Mouse (Mus musculus): ENCODE results near the gene March1.

DNA sequence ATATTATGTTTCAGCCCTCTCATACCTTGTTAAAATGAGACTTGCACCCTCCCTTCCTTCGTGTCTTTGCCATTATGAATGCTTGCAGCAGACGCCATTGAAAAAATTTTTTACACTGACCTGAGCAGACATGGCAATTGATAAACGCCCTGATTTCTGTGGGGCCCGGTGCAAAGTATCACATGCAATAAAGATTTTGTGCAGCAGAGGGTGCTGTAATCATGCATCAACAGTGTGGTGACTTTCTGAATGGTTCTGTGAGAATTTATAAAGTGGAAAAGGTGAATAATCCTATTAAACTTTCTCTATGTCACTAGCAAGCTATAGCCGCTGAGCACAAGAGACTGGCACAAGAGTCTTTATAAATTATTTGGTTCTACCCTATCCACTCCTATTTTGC is 833.0 kb downstream of the March1 start:
- TF ChIP-seq POLR2A (IDR thresholded peaks at IDR 0.05; ENCODE audit: low read depth, low read length) (no peak), CTCF (IDR thresholded peaks at IDR 0.05; ENCODE audit: borderline replicate concordance, insufficient read depth, low read length) (no peak)

Measured in embryonic fibroblast, embryonic 13.5 days (primary cell).